Mouse (Mus musculus) gastrocnemius, postnatal 4 days (tissue): ENCODE results near the gene Add3. TPM values are rescaled to one million over a fixed set of nuclear protein-coding genes. Genes with fewer than 3 reads are reported as not detected.
A peak's percentile ranks its signal among the peaks of the same experiment; 100 is the strongest.

Experiments used
- DNase-seq, 2 experiments: peaks; one replicate each; pipeline ENCODE4 v3.0.0; 2021 to 2022; ENCODE audit warnings: low spot score in 2 of 2, mixed read lengths in 2 of 2
- total RNA-seq, 2 experiments: library from RNA; stranded (reverse); gene quantifications; 2 replicates each; pipeline ENCODE4 v1.2.3; 2021

The Add3 gene
- total RNA-seq, 2 experiments from 2014 or later, result 76.6 to 85.1 TPM

- DNase-seq, result no peak
These were observed 11.5 kb upstream of the Add3 start for GRCm38 (mm10) chr19:53128494-53129337.

- no peak for DNase-seq
These were observed 9.7 kb upstream of the Add3 start for GRCm38 (mm10) chr19:53130399-53131175.

- no peak for DNase-seq
These were observed 7.8 kb upstream of the Add3 start for GRCm38 (mm10) chr19:53132471-53132870.

- DNase-seq, result no peak
These were observed 3.7 kb upstream of the Add3 start for GRCm38 (mm10) chr19:53136336-53137090.

GRCm38 (mm10) chr19:53137116-53137670 is 3.0 kb upstream of the Add3 start:
- DNase-seq, result no peak

GRCm38 (mm10) chr19:53140804-53141250 is 584 bp downstream of the Add3 start:
- DNase-seq, result no peak

GRCm38 (mm10) chr19:53141251-53142072 is 1.2 kb downstream of the Add3 start:
- DNase-seq, result peak; percentile 45 to 67

- DNase-seq, result peak; percentile 99 to 100
These were observed 2.2 kb downstream of the Add3 start for GRCm38 (mm10) chr19:53142190-53143107.

- peak in 1 of 2 experiments; percentile 31 for DNase-seq
These were observed 3.1 kb downstream of the Add3 start for GRCm38 (mm10) chr19:53143108-53143971.

GRCm38 (mm10) chr19:53145075-53145474 is 4.8 kb downstream of the Add3 start:
- DNase-seq, result no peak

GRCm38 (mm10) chr19:53149381-53149780 is 9.1 kb downstream of the Add3 start:
- no peak for DNase-seq

- DNase-seq, result no peak
These were observed 12.2 kb downstream of the Add3 start for GRCm38 (mm10) chr19:53152451-53152850.

GRCm38 (mm10) chr19:53153096-53153495 is 12.9 kb downstream of the Add3 start:
- DNase-seq, result no peak

- DNase-seq, result no peak
These were observed 13.9 kb downstream of the Add3 start for GRCm38 (mm10) chr19:53154156-53154555.

- no peak for DNase-seq
These were observed 16.1 kb downstream of the Add3 start for GRCm38 (mm10) chr19:53156361-53156760.

- no peak for DNase-seq
These were observed 16.9 kb downstream of the Add3 start for GRCm38 (mm10) chr19:53157176-53157575.

- no peak for DNase-seq
These were observed 19.1 kb downstream of the Add3 start for GRCm38 (mm10) chr19:53159351-53159750.

- no peak for DNase-seq
These were observed 22.7 kb downstream of the Add3 start for GRCm38 (mm10) chr19:53162927-53163326.
